10 mouse cellular contexts compared by ENCODE assay signal in the genomic region with DNA sequence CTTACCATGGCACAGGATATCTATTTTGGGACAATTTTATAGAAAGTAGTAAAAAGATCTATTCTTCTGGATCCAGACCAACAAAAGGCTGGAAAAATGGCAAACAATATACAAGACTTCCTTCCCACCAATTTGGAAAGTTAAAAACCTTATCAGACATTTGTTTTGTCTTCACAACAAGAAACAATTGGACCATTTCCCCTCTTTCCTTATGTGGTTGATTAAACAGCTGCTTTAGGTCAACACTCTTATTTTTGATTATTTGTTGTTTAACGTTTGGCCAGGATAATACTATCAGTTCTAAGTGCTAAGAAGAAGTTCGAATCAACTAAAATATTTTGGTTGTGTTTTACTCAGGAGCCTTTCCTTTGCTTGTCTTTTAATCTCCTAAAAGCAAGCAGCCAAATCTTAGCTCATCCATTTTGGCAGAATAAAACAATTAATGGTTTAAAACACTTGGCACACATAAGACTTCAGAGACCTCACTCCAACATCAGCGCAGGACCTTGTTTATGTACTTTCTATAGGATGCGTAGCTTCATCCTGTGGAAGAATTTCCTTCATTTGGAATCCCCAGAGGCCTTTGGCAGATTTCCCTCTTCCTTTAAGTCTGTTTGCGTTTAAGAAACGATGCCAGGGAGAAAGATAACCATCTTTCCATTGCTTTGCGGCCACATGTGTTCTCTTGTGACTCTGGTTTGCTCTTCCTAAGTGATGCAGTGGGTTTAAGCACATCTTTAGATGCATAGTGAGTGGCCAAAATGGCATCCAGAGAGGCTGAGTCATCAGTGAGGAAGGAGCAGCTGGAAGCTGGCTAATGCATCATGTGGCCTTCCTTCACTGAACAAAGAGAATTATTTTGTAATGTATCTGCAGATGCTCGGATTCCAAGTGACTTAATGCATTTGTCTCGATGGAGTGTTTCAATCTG.
DNase-seq lines count a peak whose midpoint lies in the region; ATAC-seq and TF ChIP-seq lines count a peak whose summit lies in the region.
"Had no signal": no experiment of that assay in that cellular context is flagged by ENCODE, and none has a peak within 500 bp of the region (broad histone marks: within the 10 kb centered on the region; RNA-seq: fewer than 3 reads in every experiment).

No protein-coding gene starts in this region.

- peak; percentile 56; the same call in 1 of the 2 replicates for ATAC-seq in limb, embryonic 14.5 days (ENCODE audit: low FRiP score, low read depth)

- no peak overlapping the region for H3K27ac ChIP-seq in limb, embryonic 14.5 days (replicated peaks; ENCODE audit: low read depth, low read length)
- H3K27ac ChIP-seq in limb, embryonic 10.5 days: no peak overlapping the region
- peak overlapping the region; percentile 60 for H3K27ac ChIP-seq in gastrocnemius, adult 2 months

- H3K9ac ChIP-seq in limb, embryonic 14.5 days (ENCODE audit: low read depth, low read length, severe bottlenecking): no peak overlapping the region

- no peaks in the 10 kb centered on the region for H3K27me3 ChIP-seq in limb, embryonic 14.5 days (ENCODE audit: control insufficient read depth, insufficient read depth, low read length)
- H3K27me3 ChIP-seq in limb, embryonic 10.5 days (ENCODE audit: low read depth, poor library complexity, severe bottlenecking): no peaks in the 10 kb centered on the region

- 68% methylated on average over 9 of the region's 9 CpGs for WGBS in limb, embryonic 14.5 days
- 84% methylated on average over 9 of the region's 9 CpGs for WGBS in limb, embryonic 10.5 days

- no peaks in the 10 kb centered on the region for H3K4me1 ChIP-seq in limb, embryonic 14.5 days (ENCODE audit: control insufficient read depth, insufficient read depth, low read length)
- H3K4me1 ChIP-seq in limb, embryonic 10.5 days: no peaks in the 10 kb centered on the region

- no peaks in the 10 kb centered on the region for H3K36me3 ChIP-seq in limb, embryonic 14.5 days (ENCODE audit: control insufficient read depth, insufficient read depth, low read length)
- H3K36me3 ChIP-seq in limb, embryonic 10.5 days: no peaks in the 10 kb centered on the region

- no peak overlapping the region for H3K4me2 ChIP-seq in limb, embryonic 14.5 days (replicated peaks; ENCODE audit: low read depth, low read length, severe bottlenecking)

- no peaks in the 10 kb centered on the region for H3K9me3 ChIP-seq in limb, embryonic 14.5 days (ENCODE audit: control insufficient read depth, low read length)
- H3K9me3 ChIP-seq in limb, embryonic 10.5 days (replicated peaks): no peaks in the 10 kb centered on the region

- no peak overlapping the region for H3K4me3 ChIP-seq in limb, embryonic 14.5 days (replicated peaks; ENCODE audit: low read length)
- H3K4me3 ChIP-seq in limb, embryonic 10.5 days: no peak overlapping the region
- H3K4me3 ChIP-seq in gastrocnemius, adult 2 months: no peak overlapping the region

- no peak for TF ChIP-seq POLR2A in limb, embryonic 14.5 days (IDR thresholded peaks at IDR 0.05; ENCODE audit: borderline replicate concordance, extremely low read depth, insufficient read depth, insufficient read length)

- intact Hi-C loops in gastrocnemius, adult 2 months (cut with DNase I): no loop called here

- TF ChIP-seq CTCF in gastrocnemius, adult 2 months (IDR thresholded peaks at IDR 0.05): no peak

- DNase-seq in limb, embryonic 14.5 days (ENCODE audit: low spot score): peak; percentile 84
- no peak for DNase-seq in limb, embryonic 10.5 days (ENCODE audit: low spot score)
- peak; percentile 51 for DNase-seq in adipocyte (ENCODE audit: low spot score)
- DNase-seq in gastrocnemius, adult 2 months: peak; percentile 44
- peak; percentile 43 for DNase-seq in lung, postnatal 36 days
- no peak for DNase-seq in ovary, adult 18-20 months (ENCODE audit: low spot score)
- DNase-seq in right cerebral cortex, postnatal 4 days: no peak
- no peak for DNase-seq in urinary bladder, adult 2 months (ENCODE audit: low spot score)
- DNase-seq: kidney, adult 9 months; spleen, adult 18-20 months had no signal

Comparison
In these comparisons a context has a peak if more than half of its experiments do, and no peak if none do; other contexts are left out.
1. DNase-seq: peak in limb, embryonic 14.5 days (single experiment), adipocyte (single experiment), gastrocnemius, adult 2 months (single experiment) and lung, postnatal 36 days (single experiment); none in limb, embryonic 10.5 days (single experiment), ovary, adult 18-20 months (single experiment), right cerebral cortex, postnatal 4 days (single experiment) and urinary bladder, adult 2 months (single experiment).